Mouse (Mus musculus): ENCODE data around the gene H2-T23. TPM values are rescaled to one million over a fixed set of nuclear protein-coding genes. Genes with fewer than 3 reads are reported as not detected.
A peak's percentile ranks its signal among the peaks of the same experiment; 100 is the strongest.
"Not testable (repeated sequence)": the region's sequence is repeated elsewhere in the genome, so short reads cannot be mapped to it uniquely, and the experiment has no call there.

Gene H2-T23
- total RNA-seq (2021) = 1 to 10 TPM; 5.4 to 5.9 TPM
- long read RNA-seq, partial matches to known transcripts = 3 of 5 reads
- long read RNA-seq, other reads (novel, unspliced or antisense) = 0 of 5 reads

GRCm38 (mm10) chr17:36032351-36032875, at the start of gene H2-T23:
Gene H2-T23, minus strand, starts transcription at chr17:36032855.
- peak in 1 of 2 experiments; percentile 44 for DNase-seq (ENCODE audit: low spot score in 2 of 2)

- DNase-seq (ENCODE audit: low spot score in 2 of 2) = not testable (repeated sequence)
Observed at GRCm38 (mm10) chr17:36081901-36082300, 49.2 kb upstream of the H2-T23 start.

- peak; percentile 80 to 91 for DNase-seq (ENCODE audit: low spot score in 2 of 2)
Observed at GRCm38 (mm10) chr17:36060829-36061228, 28.2 kb upstream of the H2-T23 start.

GRCm38 (mm10) chr17:36058362-36058761, 25.7 kb upstream of the H2-T23 start, which contains the start of gene Gm11127:
Gene Gm11127, minus strand, starts transcription at chr17:36058371.
- not testable (repeated sequence) for DNase-seq (ENCODE audit: low spot score in 2 of 2)

GRCm38 (mm10) chr17:36057927-36058326, 25.3 kb upstream of the H2-T23 start:
- not testable (repeated sequence) for DNase-seq (ENCODE audit: low spot score in 2 of 2)

GRCm38 (mm10) chr17:36043286-36043685, 10.6 kb upstream of the H2-T23 start:
- no peak for DNase-seq (ENCODE audit: low spot score in 2 of 2)

GRCm38 (mm10) chr17:36042610-36043169, 10.0 kb upstream of the H2-T23 start, which contains the start of the genes H2-T22 and Gm6034:
Gene H2-T22, minus strand, starts transcription at chr17:36042747.
Gene Gm6034, plus strand, starts transcription at chr17:36042961.
- peak; percentile 72 to 88 for DNase-seq (ENCODE audit: low spot score in 2 of 2)

- not testable (repeated sequence) for DNase-seq (ENCODE audit: low spot score in 2 of 2)
Observed at GRCm38 (mm10) chr17:36042055-36042454, 9.4 kb upstream of the H2-T23 start.

GRCm38 (mm10) chr17:36040604-36041003, 7.9 kb upstream of the H2-T23 start:
- DNase-seq (ENCODE audit: low spot score in 2 of 2) = not testable (repeated sequence)

- DNase-seq (ENCODE audit: low spot score in 2 of 2) = not testable (repeated sequence)
Observed at GRCm38 (mm10) chr17:36036126-36036525, 3.5 kb upstream of the H2-T23 start.

- DNase-seq (ENCODE audit: low spot score in 2 of 2) = peak in 1 of 2 experiments; percentile 77
Observed at GRCm38 (mm10) chr17:36035010-36035638, 2.5 kb upstream of the H2-T23 start.

- not testable (repeated sequence) for DNase-seq (ENCODE audit: low spot score in 2 of 2)
Observed at GRCm38 (mm10) chr17:36034524-36034923, 1.9 kb upstream of the H2-T23 start.

GRCm38 (mm10) chr17:36031583-36032331, 898 bp downstream of the H2-T23 start:
- DNase-seq (ENCODE audit: low spot score in 2 of 2) = peak in 1 of 2 experiments; percentile 62

GRCm38 (mm10) chr17:36030703-36031582, 1.7 kb downstream of the H2-T23 start:
- not testable (repeated sequence) for DNase-seq (ENCODE audit: low spot score in 2 of 2)

- DNase-seq (ENCODE audit: low spot score in 2 of 2) = not testable (repeated sequence)
Observed at GRCm38 (mm10) chr17:36030046-36030702, 2.5 kb downstream of the H2-T23 start.

GRCm38 (mm10) chr17:36028879-36029619, 3.6 kb downstream of the H2-T23 start:
- DNase-seq (ENCODE audit: low spot score in 2 of 2) = no peak

- DNase-seq (ENCODE audit: low spot score in 2 of 2) = no peak
Observed at GRCm38 (mm10) chr17:36027663-36028062, 5.0 kb downstream of the H2-T23 start.

- DNase-seq (ENCODE audit: low spot score in 2 of 2) = no peak
Observed at GRCm38 (mm10) chr17:36025901-36026300, 6.8 kb downstream of the H2-T23 start.

- no peak for DNase-seq (ENCODE audit: low spot score in 2 of 2)
Observed at GRCm38 (mm10) chr17:36025197-36025596, 7.5 kb downstream of the H2-T23 start.

All from layer of hippocampus, adult 18-20 months (tissue).